Mouse (Mus musculus): ENCODE results near the gene Lgr6. TPM values are rescaled to one million over a fixed set of nuclear protein-coding genes. Genes with fewer than 3 reads are reported as not detected.

The Lgr6 gene
- polyA plus RNA-seq, 1 experiment from 2014 or later, result 0.19 TPM

DNA sequence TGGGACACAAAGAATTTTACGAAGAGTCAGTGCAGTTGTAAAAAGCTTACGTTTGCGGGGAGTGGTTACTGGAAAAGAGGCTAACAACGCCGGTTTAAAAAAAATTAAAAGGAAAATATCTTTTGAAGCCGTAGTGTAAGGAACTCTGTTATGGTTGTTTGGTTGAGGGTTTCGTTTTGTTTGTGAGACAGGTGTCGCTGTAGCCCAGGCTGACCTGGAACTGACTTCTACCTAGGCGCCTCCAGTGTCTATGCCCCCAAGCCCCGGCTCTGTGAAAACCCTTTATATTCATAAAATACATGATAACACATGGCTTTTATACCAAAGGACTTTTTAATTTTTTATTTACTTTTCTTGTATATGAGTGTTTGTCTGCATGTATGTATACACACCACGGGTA is 142.3 kb downstream of the Lgr6 start:
- ATAC-seq (ENCODE audit: low FRiP score), result peak; percentile 57; the same call in 1 of the 2 replicates
- H3K4me2 ChIP-seq (replicated peaks; ENCODE audit: low read depth, low read length), result peak overlapping the region; percentile 65
- no peak overlapping the region for H3K27ac ChIP-seq (ENCODE audit: low read depth, low read length)
- H3K4me1 ChIP-seq (replicated peaks; ENCODE audit: control insufficient read depth, insufficient read depth, low read length), result no peaks in the 10 kb centered on the region; the same call in 1 of the 2 replicates
- H3K36me3 ChIP-seq (ENCODE audit: control insufficient read depth, insufficient read depth, low read length), result no peaks in the 10 kb centered on the region
- DNase-seq (ENCODE audit: low spot score), result no peak
- 6% methylated on average over 11 of the region's 11 CpGs for WGBS
- H3K9me3 ChIP-seq (ENCODE audit: control insufficient read depth, low read length), result no peaks in the 10 kb centered on the region
- H3K9ac ChIP-seq (ENCODE audit: low read depth, low read length), result peak overlapping the region; percentile 58
- no peaks in the 10 kb centered on the region for H3K27me3 ChIP-seq (ENCODE audit: control insufficient read depth, insufficient read depth, low read length)
- H3K4me3 ChIP-seq (ENCODE audit: low read depth, low read length), result peak overlapping the region; percentile 71

DNA sequence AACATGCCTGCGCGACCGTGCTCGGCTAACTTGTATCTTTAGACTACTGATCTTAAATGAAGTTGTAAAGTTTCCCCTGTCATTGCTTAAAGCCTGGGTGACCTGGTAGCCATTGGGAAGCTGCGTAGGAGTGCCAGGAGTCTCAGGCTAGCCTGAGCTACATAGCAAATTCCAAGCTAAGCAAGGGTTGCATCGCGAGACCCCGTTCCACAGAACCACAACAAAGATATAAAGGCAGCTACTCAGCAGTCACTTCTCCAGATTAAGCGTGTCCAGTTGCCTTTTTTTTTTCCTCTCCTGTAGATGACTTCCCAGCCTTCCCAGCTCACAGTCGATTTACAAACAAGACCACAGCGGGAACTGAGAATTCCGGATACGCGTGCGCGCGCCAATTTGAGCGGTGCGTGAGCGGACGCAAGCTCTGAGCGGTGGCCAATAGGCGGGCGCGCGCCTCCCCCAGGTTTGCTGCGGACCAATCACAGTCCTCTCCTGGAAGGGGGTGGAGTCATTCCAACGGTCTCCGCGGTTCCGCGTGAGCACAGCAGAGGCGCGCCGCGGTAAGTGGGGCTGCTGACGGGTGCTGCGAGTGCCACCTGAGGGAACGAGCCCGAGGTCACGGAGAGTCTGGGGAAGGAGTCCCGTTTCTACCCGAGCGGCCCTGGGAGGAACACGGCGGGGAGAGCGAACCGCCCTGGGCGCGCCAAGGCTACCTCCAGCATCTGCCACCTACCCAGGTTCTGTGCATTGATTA is 142.8 kb downstream of the Lgr6 start, which contains the start of gene Ube2t:
TSS of gene Ube2t (plus strand) at position 513 of the 751 bp plus-strand sequence.
- WGBS, result 2% methylated on average over 50 of the region's 50 CpGs
- peak within 1 kb of the TSS; percentile 65 for H3K4me2 ChIP-seq (replicated peaks; ENCODE audit: low read depth, low read length)
- H3K9me3 ChIP-seq (ENCODE audit: control insufficient read depth, low read length), result no peaks in the 10 kb centered on the region
- peak within 1 kb of the TSS; percentile 71 for H3K4me3 ChIP-seq (ENCODE audit: low read depth, low read length)
- H3K36me3 ChIP-seq (ENCODE audit: control insufficient read depth, insufficient read depth, low read length), result no peaks in the 10 kb centered on the region
- no peaks in the 10 kb centered on the region; the same call in 1 of the 2 replicates for H3K4me1 ChIP-seq (replicated peaks; ENCODE audit: control insufficient read depth, insufficient read depth, low read length)
- H3K9ac ChIP-seq (ENCODE audit: low read depth, low read length), result peak within 1 kb of the TSS; percentile 58
- H3K27ac ChIP-seq (ENCODE audit: low read depth, low read length), result peak within 1 kb of the TSS; percentile 54; the same call in 1 of the 2 replicates
- DNase-seq (ENCODE audit: low spot score), result peak; percentile 96
- no peaks in the 10 kb centered on the region for H3K27me3 ChIP-seq (ENCODE audit: control insufficient read depth, insufficient read depth, low read length)
- ATAC-seq (ENCODE audit: low FRiP score), result peak; percentile 100

DNA sequence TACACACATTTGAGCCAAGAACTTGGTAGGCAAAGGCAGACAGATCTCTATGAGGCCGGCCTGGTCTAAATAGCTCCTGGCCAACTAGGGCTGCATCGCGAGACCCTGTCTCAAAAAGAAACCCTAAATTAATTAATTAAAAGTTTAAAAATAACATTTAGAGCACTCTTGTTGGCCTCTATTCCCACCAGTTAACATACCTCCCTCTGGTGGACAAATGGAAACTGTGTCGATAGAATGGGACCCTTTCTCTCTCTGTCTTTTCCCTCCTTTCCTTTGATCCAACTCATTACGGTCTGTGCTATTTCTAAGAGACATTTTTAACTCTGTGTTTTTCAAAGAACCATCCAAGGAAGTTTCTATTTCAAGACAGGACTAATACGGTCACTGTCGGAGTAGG is 144.4 kb downstream of the Lgr6 start:
- no peak for DNase-seq (ENCODE audit: low spot score)
- H3K36me3 ChIP-seq (ENCODE audit: control insufficient read depth, insufficient read depth, low read length), result no peaks in the 10 kb centered on the region
- H3K9me3 ChIP-seq (ENCODE audit: control insufficient read depth, low read length), result no peaks in the 10 kb centered on the region
- H3K4me2 ChIP-seq (replicated peaks; ENCODE audit: low read depth, low read length), result no peak overlapping the region
- no peaks in the 10 kb centered on the region; the same call in 1 of the 2 replicates for H3K4me1 ChIP-seq (replicated peaks; ENCODE audit: control insufficient read depth, insufficient read depth, low read length)
- 72% methylated on average over 7 of the region's 7 CpGs for WGBS
- ATAC-seq (ENCODE audit: low FRiP score), result no peak
- no peak overlapping the region for H3K9ac ChIP-seq (ENCODE audit: low read depth, low read length)
- H3K27ac ChIP-seq (ENCODE audit: low read depth, low read length), result no peak overlapping the region
- no peaks in the 10 kb centered on the region for H3K27me3 ChIP-seq (ENCODE audit: control insufficient read depth, insufficient read depth, low read length)
- H3K4me3 ChIP-seq (ENCODE audit: low read depth, low read length), result no peak overlapping the region

DNA sequence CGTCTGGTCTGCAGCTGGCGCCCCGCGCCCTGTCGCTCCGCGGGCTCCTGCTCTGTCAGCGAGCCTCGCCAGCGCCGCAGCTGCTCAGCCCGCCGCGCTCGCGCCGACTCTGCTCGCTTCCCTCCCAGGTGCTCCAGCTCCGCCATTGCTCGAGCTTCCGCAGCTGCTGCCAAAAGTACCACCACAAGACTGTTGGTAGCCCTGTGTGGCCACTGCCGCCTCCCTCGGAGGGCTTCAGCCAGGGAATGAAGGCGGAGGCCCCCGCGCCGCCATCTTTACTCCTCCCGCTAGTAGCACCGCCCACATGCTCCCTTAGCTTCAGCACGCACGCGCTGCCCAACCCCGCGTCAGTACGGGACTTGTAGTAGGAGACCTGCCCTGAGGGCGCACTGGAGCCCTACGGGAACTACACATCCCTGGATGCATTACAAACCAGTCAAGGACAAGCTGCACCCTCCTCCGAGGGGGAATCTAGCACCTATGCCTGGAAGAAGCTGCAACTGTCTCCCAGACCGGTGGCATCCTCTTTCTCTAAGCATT is 149.4 kb downstream of the Lgr6 start, which contains the start of gene Ppp1r12b:
TSS of gene Ppp1r12b (minus strand) at position 306 of the 540 bp plus-strand sequence.
- H3K27me3 ChIP-seq (ENCODE audit: control insufficient read depth, insufficient read depth, low read length), result no peaks in the 10 kb centered on the region
- H3K27ac ChIP-seq (ENCODE audit: low read depth, low read length), result peak within 1 kb of the TSS; percentile 81
- ATAC-seq (ENCODE audit: low FRiP score) (peak; percentile 98), DNase-seq (ENCODE audit: low spot score) (peak; percentile 95)
- peak within 1 kb of the TSS; percentile 63 for H3K4me3 ChIP-seq (ENCODE audit: low read depth, low read length)
- no peaks in the 10 kb centered on the region for H3K36me3 ChIP-seq (ENCODE audit: control insufficient read depth, insufficient read depth, low read length)
- under 1% methylated on average over 39 of the region's 39 CpGs for WGBS
- no peaks in the 10 kb centered on the region for H3K4me1 ChIP-seq (replicated peaks; ENCODE audit: control insufficient read depth, insufficient read depth, low read length)
- H3K9me3 ChIP-seq (ENCODE audit: control insufficient read depth, low read length), result no peaks in the 10 kb centered on the region
- peak within 1 kb of the TSS; percentile 56 for H3K4me2 ChIP-seq (replicated peaks; ENCODE audit: low read depth, low read length)
- peak within 1 kb of the TSS; percentile 74 for H3K9ac ChIP-seq (ENCODE audit: low read depth, low read length)

DNA sequence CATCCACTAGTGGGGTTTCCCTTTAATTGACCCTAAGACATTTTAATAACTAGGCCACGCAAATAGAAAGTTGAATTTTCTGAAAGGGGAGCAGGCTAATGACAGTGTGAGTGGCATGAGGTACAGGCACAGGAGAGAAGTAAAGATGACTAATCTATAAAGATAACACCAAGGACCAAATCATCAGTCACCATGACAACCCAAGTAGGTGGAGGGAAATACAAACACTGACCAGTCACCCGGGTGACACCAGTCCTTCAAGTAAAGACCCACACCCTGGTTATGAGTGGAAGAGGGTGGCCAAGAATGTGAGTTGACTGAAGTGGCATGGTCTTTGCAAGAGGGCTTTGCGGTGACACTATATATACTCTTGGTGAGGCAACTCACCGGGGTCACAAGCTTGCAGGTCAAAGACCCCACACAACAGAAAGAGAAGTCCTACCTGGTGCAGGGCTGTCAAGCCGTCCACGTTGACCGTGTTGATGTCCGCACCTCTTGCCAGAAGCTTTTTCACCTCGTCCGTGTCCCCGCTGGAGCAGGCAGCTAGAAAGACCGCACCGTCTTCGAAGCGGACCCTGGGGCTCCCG is 149.9 kb downstream of the Lgr6 start:
- Histone ChIP-seq H3K27me3 (ENCODE audit: control insufficient read depth, insufficient read depth, low read length) (no peaks in the 10 kb centered on the region), H3K27ac (ENCODE audit: low read depth, low read length) (peak overlapping the region; percentile 81), H3K9ac (ENCODE audit: low read depth, low read length) (peak overlapping the region; percentile 74), H3K36me3 (ENCODE audit: control insufficient read depth, insufficient read depth, low read length) (no peaks in the 10 kb centered on the region), H3K4me1 (replicated peaks; ENCODE audit: control insufficient read depth, insufficient read depth, low read length) (no peaks in the 10 kb centered on the region), H3K4me3 (ENCODE audit: low read depth, low read length) (peak overlapping the region; percentile 63), H3K4me2 (replicated peaks; ENCODE audit: low read depth, low read length) (peak overlapping the region; percentile 56), H3K9me3 (ENCODE audit: control insufficient read depth, low read length) (no peaks in the 10 kb centered on the region)
- peak; percentile 77 for ATAC-seq (ENCODE audit: low FRiP score)
- WGBS, result 5% methylated on average over 16 of the region's 16 CpGs
- no peak for DNase-seq (ENCODE audit: low spot score)

DNA sequence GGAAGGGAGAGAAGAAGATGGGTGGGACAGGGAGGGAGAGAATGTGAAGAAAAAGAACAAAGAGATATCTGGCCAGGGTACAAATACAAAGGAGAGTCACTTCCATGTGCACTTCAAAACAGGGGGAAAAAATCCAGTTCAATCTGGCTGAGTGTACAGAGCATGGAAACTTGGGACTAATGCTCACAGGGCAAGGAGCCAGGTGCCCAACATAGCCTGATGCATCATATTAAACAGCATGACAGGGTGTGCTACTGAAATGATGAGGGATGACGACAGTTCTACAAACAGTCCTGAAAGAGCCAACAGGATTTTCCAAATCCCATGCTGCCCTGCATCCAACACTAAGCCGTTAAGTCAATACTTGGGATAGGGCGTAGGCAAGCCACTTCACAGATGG is 155.1 kb downstream of the Lgr6 start:
- 91% methylated on average over 3 of the region's 3 CpGs for WGBS

DNA sequence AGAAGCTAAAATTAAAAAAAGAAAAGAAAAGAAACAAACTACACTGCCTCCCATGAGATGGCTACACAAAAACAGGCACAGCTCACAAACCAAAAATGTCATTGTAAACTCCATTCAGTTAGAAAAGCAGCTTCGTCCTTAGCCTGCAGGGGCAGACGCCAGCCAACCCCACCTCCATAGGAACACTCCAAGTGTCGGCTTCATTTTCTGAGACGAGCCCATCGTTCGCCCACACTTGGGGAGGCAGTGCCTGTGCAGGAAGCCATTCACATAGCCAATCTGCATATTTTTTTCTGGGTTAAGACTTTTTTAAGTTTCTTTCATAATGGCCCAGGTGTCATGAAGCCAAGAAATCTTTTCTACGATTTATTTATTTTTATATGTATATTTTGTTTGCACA is 157.5 kb downstream of the Lgr6 start:
- H3K9ac ChIP-seq (ENCODE audit: low read depth, low read length), result no peak overlapping the region
- no peak overlapping the region for H3K4me3 ChIP-seq (ENCODE audit: low read depth, low read length)
- 84% methylated on average over 7 of the region's 7 CpGs for WGBS
- H3K36me3 ChIP-seq (ENCODE audit: control insufficient read depth, insufficient read depth, low read length), result no peaks in the 10 kb centered on the region
- no peak overlapping the region for H3K27ac ChIP-seq (ENCODE audit: low read depth, low read length)
- H3K9me3 ChIP-seq (ENCODE audit: control insufficient read depth, low read length), result no peaks in the 10 kb centered on the region
- ATAC-seq (ENCODE audit: low FRiP score) (no peak), DNase-seq (ENCODE audit: low spot score) (no peak)
- no peaks in the 10 kb centered on the region for H3K27me3 ChIP-seq (ENCODE audit: control insufficient read depth, insufficient read depth, low read length)
- H3K4me1 ChIP-seq (replicated peaks; ENCODE audit: control insufficient read depth, insufficient read depth, low read length), result no peaks in the 10 kb centered on the region
- H3K4me2 ChIP-seq (replicated peaks; ENCODE audit: low read depth, low read length), result no peak overlapping the region

More for the DNA sequence above, 155.1 kb downstream of the Lgr6 start:
- no peak overlapping the region for H3K4me3 ChIP-seq (ENCODE audit: low read depth, low read length)
- H3K36me3 ChIP-seq (ENCODE audit: control insufficient read depth, insufficient read depth, low read length), result no peaks in the 10 kb centered on the region
- no peak overlapping the region for H3K9ac ChIP-seq (ENCODE audit: low read depth, low read length)
- ATAC-seq (ENCODE audit: low FRiP score) (no peak), DNase-seq (ENCODE audit: low spot score) (no peak)
- H3K4me2 ChIP-seq (replicated peaks; ENCODE audit: low read depth, low read length), result no peak overlapping the region
- H3K27me3 ChIP-seq (ENCODE audit: control insufficient read depth, insufficient read depth, low read length), result no peaks in the 10 kb centered on the region
- no peak overlapping the region for H3K27ac ChIP-seq (ENCODE audit: low read depth, low read length)
- H3K9me3 ChIP-seq (ENCODE audit: control insufficient read depth, low read length), result no peaks in the 10 kb centered on the region
- H3K4me1 ChIP-seq (replicated peaks; ENCODE audit: control insufficient read depth, insufficient read depth, low read length), result no peaks in the 10 kb centered on the region

DNA sequence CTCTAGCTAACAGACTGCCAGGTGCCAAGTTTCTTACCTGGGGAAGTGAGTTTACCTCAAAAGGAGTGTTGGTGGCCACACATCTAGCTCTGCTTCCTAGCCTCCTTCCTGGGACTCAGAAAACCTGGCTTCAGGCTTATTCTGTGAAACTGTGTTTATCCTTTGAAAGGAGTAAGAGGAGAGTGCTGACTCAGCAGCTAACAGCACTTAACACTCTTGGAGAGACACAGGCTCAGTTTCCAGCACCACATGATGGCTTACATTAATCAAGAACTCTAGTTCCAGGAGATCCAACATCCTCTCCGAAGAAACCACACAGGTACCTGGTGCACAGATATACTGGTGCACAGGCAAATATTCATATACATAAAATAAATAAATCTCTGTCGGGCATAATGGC is 162.2 kb downstream of the Lgr6 start:
- ATAC-seq (ENCODE audit: low FRiP score) (no peak), DNase-seq (ENCODE audit: low spot score) (no peak)
- Histone ChIP-seq H3K4me3 (ENCODE audit: low read depth, low read length) (no peak overlapping the region), H3K27me3 (ENCODE audit: control insufficient read depth, insufficient read depth, low read length) (no peaks in the 10 kb centered on the region), H3K27ac (ENCODE audit: low read depth, low read length) (no peak overlapping the region), H3K4me2 (replicated peaks; ENCODE audit: low read depth, low read length) (no peak overlapping the region), H3K4me1 (replicated peaks; ENCODE audit: control insufficient read depth, insufficient read depth, low read length) (no peaks in the 10 kb centered on the region), H3K9ac (ENCODE audit: low read depth, low read length) (no peak overlapping the region), H3K36me3 (ENCODE audit: control insufficient read depth, insufficient read depth, low read length) (no peaks in the 10 kb centered on the region), H3K9me3 (ENCODE audit: control insufficient read depth, low read length) (no peaks in the 10 kb centered on the region)
- WGBS, result 94% methylated on average over 2 of the region's 2 CpGs

All from hindbrain, embryonic 11.5 days (tissue).